Mouse (Mus musculus): ENCODE measurements around the gene Tmem238. TPM values are rescaled to one million over a fixed set of nuclear protein-coding genes. Genes with fewer than 3 reads are reported as not detected.
"Not testable (repeated sequence)": the region's sequence is repeated elsewhere in the genome, so short reads cannot be mapped to it uniquely, and the experiment has no call there.

Gene Tmem238
- polyA plus RNA-seq, 1 experiment from 2014 or later, result 3.0 TPM

DNA sequence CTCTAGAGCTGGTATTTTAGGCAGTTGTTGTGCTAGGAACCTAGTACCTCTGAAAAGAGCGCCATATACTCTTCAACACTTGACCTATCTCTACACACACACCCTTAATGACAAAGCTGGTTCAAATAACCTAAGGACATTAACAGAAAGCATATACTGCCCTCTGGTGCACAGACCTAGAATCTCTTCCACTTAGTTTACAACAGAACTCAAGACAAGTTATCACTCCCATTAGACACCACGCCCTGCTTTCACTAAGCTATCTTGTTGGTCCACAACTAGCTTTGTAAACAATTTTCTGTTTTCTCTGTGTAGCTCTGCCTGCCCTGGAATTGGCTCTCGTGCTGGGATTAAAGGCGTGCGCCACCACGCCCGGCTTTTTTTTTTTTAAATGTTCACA is 17.3 kb upstream of the Tmem238 start:
- peaks cover 5 to 22% of the 10 kb centered on the region in 2 experiments for H3K4me1 ChIP-seq (ENCODE audit: control insufficient read depth in 2 of 2, insufficient read depth in 2 of 2, low read length in 2 of 2)
- H3K9ac ChIP-seq (ENCODE audit: low read length), result no peak overlapping the region
- peaks cover 68% of the 10 kb centered on the region for H3K36me3 ChIP-seq (ENCODE audit: control insufficient read depth, insufficient read depth, low read length)
- no peaks in the 10 kb centered on the region for H3K9me3 ChIP-seq (ENCODE audit: control insufficient read depth, low read length)
- no peak overlapping the region for H3K4me2 ChIP-seq (ENCODE audit: low read length)
- no peaks in the 10 kb centered on the region for H3K27me3 ChIP-seq (ENCODE audit: control insufficient read depth, insufficient read depth, low read length)
- 88% methylated on average over 7 of the region's 7 CpGs for WGBS
- ATAC-seq (ENCODE audit: insufficient number of reproducible peaks, insufficient read depth, low FRiP score, low read depth), result no peak
- H3K4me3 ChIP-seq (ENCODE audit: control insufficient read depth in 1 of 2, insufficient read depth in 1 of 2, low read depth in 1 of 2, low read length in 2 of 2), result no peak overlapping the region
- no peak overlapping the region for H3K27ac ChIP-seq (replicated peaks in 1 of 2; ENCODE audit: control insufficient read depth in 1 of 2, insufficient read depth in 1 of 2, low read depth in 2 of 2, low read length in 2 of 2)

DNA sequence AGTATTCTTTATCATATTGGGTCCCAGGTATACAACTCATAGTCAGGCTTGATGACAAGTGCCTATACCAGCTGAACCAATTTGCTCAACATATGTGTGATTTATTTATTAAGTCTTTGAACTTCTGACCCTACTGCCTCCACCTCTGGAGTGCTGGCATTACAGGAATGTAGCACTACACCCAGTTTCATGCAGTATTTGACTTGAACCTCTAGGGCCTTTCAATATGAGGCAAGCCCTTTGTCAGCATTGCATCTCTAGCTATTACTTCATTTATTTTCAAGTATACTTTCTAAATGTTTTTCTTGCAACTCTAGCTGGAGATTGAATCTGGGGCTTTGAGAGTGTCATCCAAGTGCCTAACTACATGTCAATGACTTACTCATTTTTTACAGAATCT is 12.8 kb upstream of the Tmem238 start:
- no peak overlapping the region for H3K4me3 ChIP-seq (ENCODE audit: control insufficient read depth in 1 of 2, insufficient read depth in 1 of 2, low read depth in 1 of 2, low read length in 2 of 2)
- H3K9me3 ChIP-seq (ENCODE audit: control insufficient read depth, low read length), result no peaks in the 10 kb centered on the region
- H3K36me3 ChIP-seq (ENCODE audit: control insufficient read depth, insufficient read depth, low read length), result peaks cover 41% of the 10 kb centered on the region
- H3K4me2 ChIP-seq (ENCODE audit: low read length), result no peak overlapping the region
- no peak overlapping the region for H3K9ac ChIP-seq (ENCODE audit: low read length)
- H3K27ac ChIP-seq (replicated peaks in 1 of 2; ENCODE audit: control insufficient read depth in 1 of 2, insufficient read depth in 1 of 2, low read depth in 2 of 2, low read length in 2 of 2), result no peak overlapping the region
- H3K4me1 ChIP-seq (ENCODE audit: control insufficient read depth in 2 of 2, insufficient read depth in 2 of 2, low read length in 2 of 2), result no peaks in the 10 kb centered on the region
- no peaks in the 10 kb centered on the region for H3K27me3 ChIP-seq (ENCODE audit: control insufficient read depth, insufficient read depth, low read length)
- ATAC-seq (ENCODE audit: insufficient number of reproducible peaks, insufficient read depth, low FRiP score, low read depth), result no peak

DNA sequence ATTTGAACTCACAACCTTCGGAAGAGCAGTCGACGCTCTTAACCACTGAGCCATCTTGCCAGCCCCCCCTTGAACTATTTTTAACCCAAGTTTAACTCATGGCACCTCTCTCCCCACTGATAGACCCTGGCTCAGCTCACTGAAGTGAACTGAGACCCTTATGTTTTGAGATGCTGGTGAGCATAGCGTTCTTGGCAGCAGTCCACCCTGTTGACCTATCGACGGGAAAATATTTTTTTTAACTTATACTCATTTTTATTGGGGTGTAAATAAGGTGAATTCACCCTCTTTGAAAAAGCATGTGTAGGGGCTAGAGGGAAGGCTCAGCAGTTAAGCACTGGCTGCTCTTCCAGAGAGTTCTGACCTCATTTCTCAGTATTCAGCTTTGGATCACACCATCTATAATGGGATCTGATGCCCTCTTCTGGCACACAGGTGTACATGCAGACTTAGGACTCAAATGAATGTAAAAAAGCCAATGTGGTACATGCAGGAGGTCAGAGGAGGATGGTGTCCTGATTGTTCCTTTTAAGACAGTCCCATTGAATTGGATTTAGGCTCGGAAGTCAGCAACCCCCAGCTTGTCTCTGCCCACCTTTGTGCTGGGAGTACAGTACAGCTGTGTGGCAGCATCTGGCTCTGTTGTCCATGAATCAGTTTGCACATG is 6.4 kb upstream of the Tmem238 start:
- no peak for ATAC-seq (ENCODE audit: insufficient number of reproducible peaks, insufficient read depth, low FRiP score, low read depth)
- 68% methylated on average over 7 of the region's 7 CpGs for WGBS
- H3K9me3 ChIP-seq (ENCODE audit: control insufficient read depth, low read length), result no peaks in the 10 kb centered on the region
- H3K9ac ChIP-seq (ENCODE audit: low read length), result no peak overlapping the region
- H3K4me3 ChIP-seq (ENCODE audit: control insufficient read depth in 1 of 2, insufficient read depth in 1 of 2, low read depth in 1 of 2, low read length in 2 of 2), result no peak overlapping the region
- peaks cover 43% of the 10 kb centered on the region for H3K36me3 ChIP-seq (ENCODE audit: control insufficient read depth, insufficient read depth, low read length)
- H3K4me2 ChIP-seq (ENCODE audit: low read length), result no peak overlapping the region
- no peak overlapping the region for H3K27ac ChIP-seq (replicated peaks in 1 of 2; ENCODE audit: control insufficient read depth in 1 of 2, insufficient read depth in 1 of 2, low read depth in 2 of 2, low read length in 2 of 2)
- H3K4me1 ChIP-seq (ENCODE audit: control insufficient read depth in 2 of 2, insufficient read depth in 2 of 2, low read length in 2 of 2), result peaks cover 2 to 6% of the 10 kb centered on the region in 2 experiments; a peak in 3 of 4 replicates
- H3K27me3 ChIP-seq (ENCODE audit: control insufficient read depth, insufficient read depth, low read length), result no peaks in the 10 kb centered on the region

DNA sequence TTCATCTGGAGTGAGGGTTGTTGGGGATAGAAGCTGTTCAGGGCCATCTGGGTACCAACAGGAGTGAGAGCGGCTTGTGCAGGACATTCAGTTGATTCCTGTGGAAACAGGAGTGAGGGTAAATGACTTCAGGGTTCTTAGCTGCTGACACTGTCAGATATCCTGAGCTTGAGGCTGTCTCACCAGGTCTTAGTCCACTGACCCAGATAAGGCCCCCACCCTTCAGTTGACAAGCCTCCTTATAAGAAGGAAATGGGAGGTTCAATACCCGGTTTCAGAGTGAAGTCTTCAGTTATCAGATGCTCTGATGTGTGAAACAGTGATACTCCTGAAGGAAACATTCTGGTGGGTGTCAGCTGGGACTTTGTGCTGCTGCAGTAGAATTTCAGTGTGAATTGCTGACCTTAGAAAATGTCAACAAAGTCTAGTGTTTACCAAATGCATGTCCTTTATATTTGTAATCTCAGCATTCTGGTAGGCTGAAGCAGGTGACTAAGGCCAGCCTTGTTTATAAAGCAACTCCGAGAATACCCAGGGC is 5.2 kb upstream of the Tmem238 start:
- Histone ChIP-seq H3K9ac (ENCODE audit: low read length) (peak overlapping the region; percentile 98; the same call in 1 of the 2 replicates), H3K4me2 (ENCODE audit: low read length) (peak overlapping the region; percentile 90; the same call in 1 of the 2 replicates), H3K27me3 (ENCODE audit: control insufficient read depth, insufficient read depth, low read length) (no peaks in the 10 kb centered on the region), H3K36me3 (ENCODE audit: control insufficient read depth, insufficient read depth, low read length) (peaks cover 43% of the 10 kb centered on the region), H3K9me3 (ENCODE audit: control insufficient read depth, low read length) (no peaks in the 10 kb centered on the region), H3K27ac (replicated peaks in 1 of 2; ENCODE audit: control insufficient read depth in 1 of 2, insufficient read depth in 1 of 2, low read depth in 2 of 2, low read length in 2 of 2) (no peak overlapping the region), H3K4me1 (ENCODE audit: control insufficient read depth in 2 of 2, insufficient read depth in 2 of 2, low read length in 2 of 2) (peaks cover 2 to 6% of the 10 kb centered on the region in 2 experiments; a peak in 3 of 4 replicates), H3K4me3 (ENCODE audit: control insufficient read depth in 1 of 2, insufficient read depth in 1 of 2, low read depth in 1 of 2, low read length in 2 of 2) (no peak overlapping the region)
- WGBS, result 83% methylated on average over 3 of the region's 3 CpGs
- no peak for ATAC-seq (ENCODE audit: insufficient number of reproducible peaks, insufficient read depth, low FRiP score, low read depth)

DNA sequence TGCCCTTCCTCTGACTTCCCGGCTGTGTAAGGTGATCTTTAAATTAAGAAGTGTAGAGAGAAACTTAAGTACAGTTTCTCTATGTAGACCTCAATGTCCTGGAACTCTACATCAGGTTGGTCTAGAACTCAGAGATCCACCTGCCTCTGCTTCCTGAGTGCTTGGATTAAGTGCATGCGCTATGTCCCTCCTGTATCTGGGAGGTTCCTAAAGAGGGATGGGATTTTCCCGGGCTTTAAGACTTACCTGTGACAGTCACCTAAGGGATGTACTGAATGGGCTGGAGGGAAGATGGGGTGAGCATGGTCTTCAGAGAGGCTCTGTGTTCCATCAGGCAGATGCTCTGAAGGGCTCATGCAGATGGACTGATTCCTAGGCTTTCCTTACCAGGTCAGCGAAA is 4.2 kb upstream of the Tmem238 start:
- H3K9me3 ChIP-seq (ENCODE audit: control insufficient read depth, low read length), result no peaks in the 10 kb centered on the region
- H3K27ac ChIP-seq (replicated peaks in 1 of 2; ENCODE audit: control insufficient read depth in 1 of 2, insufficient read depth in 1 of 2, low read depth in 2 of 2, low read length in 2 of 2), result peak overlapping the region in 1 of 2 experiments; percentile 90; a peak in 1 of 4 replicates
- peak overlapping the region; percentile 90 for H3K4me2 ChIP-seq (ENCODE audit: low read length)
- H3K4me3 ChIP-seq (ENCODE audit: control insufficient read depth in 1 of 2, insufficient read depth in 1 of 2, low read depth in 1 of 2, low read length in 2 of 2), result peak overlapping the region; percentile 61 to 89
- H3K9ac ChIP-seq (ENCODE audit: low read length), result peak overlapping the region; percentile 98
- H3K4me1 ChIP-seq (ENCODE audit: control insufficient read depth in 2 of 2, insufficient read depth in 2 of 2, low read length in 2 of 2), result peaks cover 3 to 7% of the 10 kb centered on the region in 2 experiments
- peaks cover 43% of the 10 kb centered on the region for H3K36me3 ChIP-seq (ENCODE audit: control insufficient read depth, insufficient read depth, low read length)
- H3K27me3 ChIP-seq (ENCODE audit: control insufficient read depth, insufficient read depth, low read length), result no peaks in the 10 kb centered on the region
- 36% methylated on average over 4 of the region's 4 CpGs for WGBS
- ATAC-seq (ENCODE audit: insufficient number of reproducible peaks, insufficient read depth, low FRiP score, low read depth), result no peak

DNA sequence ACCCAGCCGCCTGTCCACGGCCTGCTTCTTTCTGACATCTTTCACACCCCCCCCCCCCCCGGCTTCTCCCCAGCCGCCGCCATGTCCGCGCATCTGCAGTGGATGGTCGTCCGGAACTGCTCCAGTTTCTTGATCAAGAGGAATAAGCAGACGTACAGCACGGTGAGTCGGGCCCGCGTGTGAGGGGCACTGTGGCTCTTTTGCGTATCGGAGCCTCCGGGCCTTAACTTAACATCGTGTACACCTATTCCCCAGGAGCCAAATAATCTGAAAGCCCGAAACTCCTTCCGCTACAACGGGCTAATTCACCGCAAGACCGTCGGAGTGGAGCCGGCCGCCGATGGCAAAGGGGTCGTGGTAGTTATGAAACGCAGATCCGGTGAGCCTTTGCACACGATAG is 3.8 kb upstream of the Tmem238 start:
- peaks cover 43% of the 10 kb centered on the region for H3K36me3 ChIP-seq (ENCODE audit: control insufficient read depth, insufficient read depth, low read length)
- peak overlapping the region; percentile 61 to 89 for H3K4me3 ChIP-seq (ENCODE audit: control insufficient read depth in 1 of 2, insufficient read depth in 1 of 2, low read depth in 1 of 2, low read length in 2 of 2)
- H3K9ac ChIP-seq (ENCODE audit: low read length), result peak overlapping the region; percentile 98
- not testable (repeated sequence) for H3K27me3 ChIP-seq (ENCODE audit: control insufficient read depth, insufficient read depth, low read length); ATAC-seq (ENCODE audit: insufficient number of reproducible peaks, insufficient read depth, low FRiP score, low read depth); H3K9me3 ChIP-seq (ENCODE audit: control insufficient read depth, low read length)
- under 1% methylated on average over 31 of the region's 31 CpGs for whole genome bisulfite sequencing
- H3K27ac ChIP-seq (replicated peaks in 1 of 2; ENCODE audit: control insufficient read depth in 1 of 2, insufficient read depth in 1 of 2, low read depth in 2 of 2, low read length in 2 of 2), result peak overlapping the region; percentile 66 to 90
- peaks cover 7 to 11% of the 10 kb centered on the region in 2 experiments for H3K4me1 ChIP-seq (ENCODE audit: control insufficient read depth in 2 of 2, insufficient read depth in 2 of 2, low read length in 2 of 2)
- H3K4me2 ChIP-seq (ENCODE audit: low read length), result peak overlapping the region; percentile 90

DNA sequence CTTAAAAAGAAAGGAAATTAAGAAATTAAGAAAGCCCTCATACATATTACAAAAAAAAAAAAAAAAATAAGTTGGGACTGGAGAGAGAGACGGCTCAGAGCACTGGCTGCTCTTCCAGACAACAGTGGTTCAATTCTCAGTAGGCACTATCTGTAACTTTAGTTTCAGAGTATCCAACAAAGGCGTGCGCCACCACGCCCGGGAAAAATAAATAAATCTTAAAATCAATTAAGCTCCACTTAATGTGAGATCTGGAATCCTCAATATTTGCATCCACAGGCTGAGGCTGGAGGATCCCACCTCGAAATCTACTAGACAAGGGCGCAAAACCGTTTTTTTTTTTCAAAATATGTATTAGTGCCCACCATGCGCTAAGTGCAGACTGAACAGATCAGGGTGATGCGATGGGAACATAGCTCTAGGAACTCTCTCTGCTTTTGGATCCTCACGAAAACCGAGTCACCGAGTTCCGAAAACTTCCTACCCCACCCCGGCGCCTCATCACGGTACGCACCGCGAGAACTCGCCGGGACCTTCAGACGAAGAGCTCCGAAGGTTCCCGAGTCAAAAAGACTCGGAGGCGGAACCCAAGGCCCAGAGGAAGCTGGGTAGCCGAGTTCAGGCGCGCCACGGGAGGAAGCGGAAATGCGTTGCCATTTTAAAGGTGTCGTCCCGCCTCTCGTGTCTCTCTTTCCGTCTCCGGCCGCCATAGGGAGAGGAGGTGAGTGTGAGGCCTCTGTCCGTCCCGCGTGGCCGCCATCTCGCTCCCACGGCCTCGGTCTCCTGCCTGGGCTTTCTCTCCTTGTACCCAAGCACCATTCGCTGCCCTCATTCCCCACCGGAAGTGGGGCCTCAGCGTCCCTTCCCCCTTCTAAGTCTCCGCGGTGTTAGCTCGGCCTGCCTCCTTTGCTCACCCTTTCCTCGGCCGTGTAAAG is 3.1 kb upstream of the Tmem238 start, which contains the start of gene Rpl28:
TSS of gene Rpl28 (plus strand) at position 597 of the 935 bp plus-strand sequence.
- Histone ChIP-seq H3K4me3 (ENCODE audit: control insufficient read depth in 1 of 2, insufficient read depth in 1 of 2, low read depth in 1 of 2, low read length in 2 of 2) (peak within 1 kb of the TSS; percentile 61 to 89), H3K4me2 (ENCODE audit: low read length) (peak within 1 kb of the TSS; percentile 90), H3K9me3 (ENCODE audit: control insufficient read depth, low read length) (no peaks in the 10 kb centered on the region), H3K4me1 (ENCODE audit: control insufficient read depth in 2 of 2, insufficient read depth in 2 of 2, low read length in 2 of 2) (peaks cover 8 to 11% of the 10 kb centered on the region in 2 experiments), H3K27me3 (ENCODE audit: control insufficient read depth, insufficient read depth, low read length) (no peaks in the 10 kb centered on the region), H3K27ac (replicated peaks in 1 of 2; ENCODE audit: control insufficient read depth in 1 of 2, insufficient read depth in 1 of 2, low read depth in 2 of 2, low read length in 2 of 2) (peak within 1 kb of the TSS; percentile 91 to 96), H3K9ac (ENCODE audit: low read length) (peak within 1 kb of the TSS; percentile 98), H3K36me3 (ENCODE audit: control insufficient read depth, insufficient read depth, low read length) (peaks cover 40% of the 10 kb centered on the region)
- 2% methylated on average over 53 of the region's 54 CpGs for WGBS
- ATAC-seq (ENCODE audit: insufficient number of reproducible peaks, insufficient read depth, low FRiP score, low read depth), result peak; percentile 88
